19 mouse cellular contexts compared by ENCODE assay signal in the genomic region with DNA sequence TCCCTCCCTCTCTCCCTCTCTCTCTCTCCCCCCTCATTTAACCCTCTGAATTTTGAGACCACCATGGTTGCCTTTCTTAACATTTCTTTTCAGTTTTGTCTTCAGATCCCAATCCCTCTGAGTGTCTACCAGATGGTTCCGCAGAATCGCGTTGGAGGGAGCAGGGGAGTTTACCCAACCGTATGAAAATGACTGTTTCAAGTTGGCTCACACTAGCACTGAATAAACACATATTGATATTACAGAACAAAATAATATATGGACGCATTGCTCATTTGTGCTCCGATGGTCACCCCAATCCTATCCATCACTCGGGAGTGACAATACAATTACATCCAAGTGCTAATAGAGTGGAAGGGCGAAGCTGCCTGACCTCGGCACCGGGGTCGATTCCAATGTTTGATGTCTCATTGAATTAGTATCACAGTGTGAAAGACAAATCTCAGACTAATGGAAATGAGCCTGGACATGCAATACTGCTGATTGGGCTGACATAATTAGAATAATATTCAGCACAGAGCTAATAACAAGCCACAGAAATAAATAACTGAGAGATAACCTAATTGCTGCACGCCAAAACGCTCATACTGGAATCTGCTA.
DNase-seq lines count a peak whose midpoint lies in the region; ATAC-seq and TF ChIP-seq lines count a peak whose summit lies in the region.
"Had no signal": no experiment of that assay in that cellular context is flagged by ENCODE, and none has a peak within 500 bp of the region (broad histone marks: within the 10 kb centered on the region; RNA-seq: fewer than 3 reads in every experiment).

No protein-coding gene starts in this region.

- H3K9me3 ChIP-seq in stomach, postnatal 0 days (ENCODE audit: control insufficient read depth, low read length) = no peaks in the 10 kb centered on the region
- H3K9me3 ChIP-seq: hindbrain, embryonic 12.5 days; limb, embryonic 10.5 days had no signal

- H3K9ac ChIP-seq in stomach, postnatal 0 days (ENCODE audit: low read length) = no peak overlapping the region
- H3K9ac ChIP-seq: hindbrain, embryonic 12.5 days; liver, embryonic 14.5 days had no signal

- no peak for TF ChIP-seq EP300 in stomach, postnatal 0 days (optimal IDR thresholded peaks at IDR 0.05)

- DNase-seq in kidney, postnatal 4 days = peak; percentile 25 to 34
- no peak for DNase-seq in kidney, adult 11 months
- DNase-seq in right cerebral cortex, adult 18-20 months = peak; percentile 23
- DNase-seq in right cerebral cortex, postnatal 4 days = no peak
- DNase-seq in layer of hippocampus, postnatal 36 days = peak; percentile 24 to 38
- no peak for DNase-seq in stomach, postnatal 0 days (ENCODE audit: low spot score)
- no peak for DNase-seq in gastrocnemius, adult 8-10 months (ENCODE audit: low spot score in 2 of 2)
- DNase-seq in cerebellum, adult 9-10 months = no peak
- DNase-seq: heart, adult 2 months; kidney, adult 2 months; thymus, adult 2 months had no signal

- H3K36me3 ChIP-seq in stomach, postnatal 0 days (ENCODE audit: control insufficient read depth, insufficient read depth, low read length) = no peaks in the 10 kb centered on the region
- H3K36me3 ChIP-seq: hindbrain, embryonic 12.5 days; limb, embryonic 10.5 days had no signal

- no peaks in the 10 kb centered on the region for H3K27me3 ChIP-seq in stomach, postnatal 0 days (ENCODE audit: control insufficient read depth, insufficient read depth, low read length)
- H3K27me3 ChIP-seq: CH12.LX; hindbrain, embryonic 12.5 days had no signal

- peak; percentile 40; the same call in 1 of the 2 replicates for ATAC-seq in stomach, postnatal 0 days (ENCODE audit: low FRiP score, low TSS enrichment)
- ATAC-seq: Patski had no signal

- H3K4me1 ChIP-seq in stomach, postnatal 0 days (replicated peaks; ENCODE audit: control insufficient read depth, insufficient read depth) = no peaks in the 10 kb centered on the region
- H3K4me1 ChIP-seq: hindbrain, embryonic 12.5 days; limb, embryonic 10.5 days; megakaryocyte, embryonic 14.5 days had no signal

- no peak overlapping the region for H3K4me3 ChIP-seq in stomach, postnatal 0 days (ENCODE audit: low read depth, low read length)
- H3K4me3 ChIP-seq: erythroblast, embryonic 14.5 days; heart, adult 2 months; hindbrain, embryonic 12.5 days; limb, embryonic 10.5 days; megakaryocyte, embryonic 14.5 days; myocyte had no signal

- no peak overlapping the region for H3K4me2 ChIP-seq in stomach, postnatal 0 days (replicated peaks; ENCODE audit: low read depth)
- H3K4me2 ChIP-seq: hindbrain, embryonic 12.5 days had no signal

- H3K27ac ChIP-seq in stomach, postnatal 0 days (replicated peaks) = no peak overlapping the region
- H3K27ac ChIP-seq: heart, adult 2 months; hindbrain, embryonic 12.5 days; limb, embryonic 10.5 days; liver, embryonic 14.5 days had no signal

- no peak for TF ChIP-seq CTCF in stomach, postnatal 0 days (IDR thresholded peaks at IDR 0.05; ENCODE audit: low read depth)

- WGBS in stomach, postnatal 0 days = 29% methylated on average over 13 of the region's 13 CpGs

Comparison
In these comparisons a context has a peak if more than half of its experiments do, and no peak if none do; other contexts are left out.
1. DNase-seq: peak in kidney, postnatal 4 days (2 of 2), right cerebral cortex, adult 18-20 months (single experiment) and layer of hippocampus, postnatal 36 days (2 of 2); none in kidney, adult 11 months (single experiment), right cerebral cortex, postnatal 4 days (single experiment), stomach, postnatal 0 days (single experiment), gastrocnemius, adult 8-10 months (0 of 2) and cerebellum, adult 9-10 months (single experiment).